Mouse (Mus musculus) limb, embryonic 10.5 days (tissue): ENCODE data around the gene Myh7. TPM values are rescaled to one million over a fixed set of nuclear protein-coding genes. Genes with fewer than 3 reads are reported as not detected.

Source experiments
- DNase-seq: peaks from one replicate; pipeline ENCODE4 v3.0.0-alpha.2; 2017; ENCODE audit warnings: low spot score
- H3K27ac ChIP-seq: fragments of 300-500 bp; sonication (generic); 2 replicates; pipeline ENCODE4 v1.5.1; 2016; ENCODE audit warnings: mild to moderate bottlenecking
- H3K27me3 ChIP-seq: fragments of 300-500 bp; sonication (generic); 2 replicates; pipeline ENCODE4 v1.6.1; 2016; ENCODE audit warnings: low read depth, mild to moderate bottlenecking; ENCODE audit not compliant: poor library complexity, severe bottlenecking
- H3K36me3 ChIP-seq: fragments of 300-500 bp; sonication (generic); 2 replicates; pipeline ENCODE4 v1.6.1; 2016; ENCODE audit warnings: mild to moderate bottlenecking, moderate library complexity
- H3K4me1 ChIP-seq: fragments of 300-500 bp; sonication (generic); 2 replicates; pipeline ENCODE4 v1.6.1; 2016
- H3K4me3 ChIP-seq: fragments of 300-500 bp; sonication (generic); 2 replicates; pipeline ENCODE4 v1.5.1; 2016; ENCODE audit warnings: mild to moderate bottlenecking, moderate library complexity
- H3K9me3 ChIP-seq: fragments of 300-500 bp; sonication (generic); replicated peaks from 2 replicates; pipeline ENCODE4 v1.6.1; 2016; ENCODE audit warnings: mild to moderate bottlenecking
- WGBS: fragments of 180-500 bp; shearing (Covaris S2); methylation state at CpG from one replicate; pipeline ENCODE4 v1.1.7; 2016; 5-methylcytosine and 5-hydroxymethylcytosine counted together
- polyA plus RNA-seq: library from polyadenylated mRNA; unstranded; fragments of >200 nt; fragmentation: Nextera tagmentation; extraction: Ambion mirVana; gene quantifications from 2 replicates; pipeline ENCODE4 v1.2.1, GENCODE M21; 2016

The Myh7 gene
- polyA plus RNA-seq, 1 experiment from 2014 or later: 4.4 TPM

DNA sequence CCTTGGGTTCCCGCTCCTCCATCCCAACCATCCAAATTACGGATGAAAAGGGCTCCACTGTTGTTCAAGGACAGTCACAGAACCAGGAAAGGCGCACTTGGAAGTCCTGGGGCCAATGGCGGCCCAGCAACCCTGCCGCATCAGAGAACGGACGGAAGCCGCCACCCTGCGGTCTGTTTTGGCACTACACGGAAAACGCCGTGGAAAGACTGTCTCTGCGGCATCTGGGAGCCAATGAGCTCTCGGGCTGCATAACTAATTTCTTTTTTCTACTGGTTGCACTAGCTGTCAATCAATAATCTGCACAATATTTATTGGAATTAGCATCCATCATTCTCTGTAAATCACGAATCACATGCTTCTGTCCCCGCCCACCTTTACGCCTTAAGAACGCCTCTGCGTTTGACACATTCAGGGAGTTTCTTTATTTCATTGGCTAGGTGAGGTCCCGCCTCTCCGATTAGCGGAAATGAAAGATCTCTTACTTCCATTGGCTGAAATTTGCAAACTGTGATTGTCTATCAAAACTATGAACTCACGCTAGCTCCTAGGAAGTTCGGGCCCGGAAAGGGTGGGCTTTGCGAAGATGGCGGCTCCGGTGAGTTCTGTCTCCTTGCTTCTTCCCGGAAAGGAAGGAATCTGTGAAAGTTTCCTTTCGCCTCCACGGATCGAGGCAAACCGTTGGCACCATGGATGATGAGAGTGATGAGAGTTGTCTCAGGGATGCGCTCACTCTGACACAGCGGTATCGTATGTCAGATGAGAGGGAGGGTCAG lies 20.8 kb upstream of the Myh7 start, which contains the start of gene Ngdn:
Gene Ngdn (plus strand): TSS at position 464 of the 776 bp plus-strand sequence.
- H3K27ac ChIP-seq: peak within 1 kb of the TSS; percentile 93
- DNase-seq: peak; percentile 96
- no peaks in the 10 kb centered on the region for H3K4me1 ChIP-seq
- H3K9me3 ChIP-seq: no peaks in the 10 kb centered on the region
- H3K36me3 ChIP-seq: peaks cover 27% of the 10 kb centered on the region
- H3K4me3 ChIP-seq: peak within 1 kb of the TSS; percentile 83
- WGBS: under 1% methylated on average over 36 of the region's 36 CpGs
- H3K27me3 ChIP-seq: no peaks in the 10 kb centered on the region

DNA sequence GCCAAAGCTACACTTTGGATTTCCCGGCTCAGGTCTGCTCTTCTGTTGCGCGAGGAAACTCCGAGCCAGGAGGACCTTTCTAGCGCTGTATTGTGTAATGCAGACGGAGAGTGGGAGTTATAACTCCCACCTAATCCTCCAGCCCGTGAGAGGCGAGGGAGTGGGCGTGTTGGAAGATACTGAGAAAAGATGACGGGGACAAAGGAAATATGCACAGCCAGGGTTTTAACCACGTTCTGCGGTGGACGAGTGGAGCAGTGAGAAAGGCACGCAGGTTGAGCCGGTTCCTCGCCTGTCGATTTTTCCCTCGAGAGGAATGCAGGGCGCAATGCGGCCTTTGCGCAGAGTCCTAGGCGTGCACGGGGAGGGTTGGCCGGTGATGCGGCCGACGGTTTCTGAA lies 20.2 kb upstream of the Myh7 start:
- Histone ChIP-seq H3K4me1 (no peaks in the 10 kb centered on the region), H3K4me3 (peak overlapping the region; percentile 83), H3K27me3 (no peaks in the 10 kb centered on the region), H3K36me3 (peaks cover 25% of the 10 kb centered on the region), H3K27ac (peak overlapping the region; percentile 93), H3K9me3 (no peaks in the 10 kb centered on the region)
- peak; percentile 77 for DNase-seq
- WGBS: under 1% methylated on average over 27 of the region's 27 CpGs

DNA sequence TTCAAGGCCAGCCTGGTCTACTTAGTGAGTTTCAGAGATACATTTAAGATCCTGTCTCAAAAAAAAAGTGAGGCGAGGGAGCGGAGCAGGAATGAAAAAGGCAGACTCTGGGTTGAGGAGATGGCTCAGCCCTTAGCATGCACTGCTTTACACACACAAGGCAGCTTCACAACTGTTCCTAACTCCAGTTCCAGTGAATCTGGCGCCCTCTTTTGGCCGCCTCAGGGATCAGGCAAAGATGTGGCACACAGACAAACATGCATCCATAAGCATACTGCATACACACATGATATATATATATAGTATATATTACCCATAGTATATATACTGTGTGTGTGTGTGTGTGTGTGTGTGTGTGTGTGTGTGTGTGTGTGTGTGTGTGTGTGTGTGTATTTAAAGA lies 16.7 kb upstream of the Myh7 start:
- no peaks in the 10 kb centered on the region for H3K27me3 ChIP-seq
- no peak overlapping the region for H3K27ac ChIP-seq
- no peaks in the 10 kb centered on the region for H3K4me1 ChIP-seq
- DNase-seq: no peak
- 62% methylated on average over 4 of the region's 4 CpGs for WGBS
- H3K9me3 ChIP-seq: no peaks in the 10 kb centered on the region
- no peaks in the 10 kb centered on the region for H3K36me3 ChIP-seq
- H3K4me3 ChIP-seq: no peak overlapping the region

DNA sequence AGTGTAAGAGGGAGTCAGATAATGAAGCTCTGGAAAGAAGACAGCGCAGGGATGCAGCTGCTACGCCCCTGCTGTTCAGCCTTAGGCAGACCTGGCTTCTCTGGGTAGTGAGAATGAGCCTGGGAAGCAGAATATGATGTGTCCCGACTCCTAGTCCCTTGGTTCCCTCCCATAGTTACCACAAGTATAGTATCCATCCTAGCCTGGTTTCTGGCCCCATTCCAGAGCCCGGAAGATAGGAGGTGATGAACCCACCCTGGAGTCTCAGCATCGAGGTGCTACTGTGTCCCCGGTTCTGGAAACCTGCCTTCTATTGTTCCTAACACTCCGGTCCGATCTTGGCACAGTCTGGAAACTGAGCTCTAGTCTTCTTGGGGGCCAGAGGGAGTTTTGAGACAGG lies 14.0 kb upstream of the Myh7 start:
- no peaks in the 10 kb centered on the region for H3K27me3 ChIP-seq
- no peaks in the 10 kb centered on the region for H3K4me1 ChIP-seq
- no peaks in the 10 kb centered on the region for H3K9me3 ChIP-seq
- no peak overlapping the region for H3K4me3 ChIP-seq
- DNase-seq: no peak
- no peaks in the 10 kb centered on the region for H3K36me3 ChIP-seq
- WGBS: 86% methylated on average over 8 of the region's 8 CpGs
- H3K27ac ChIP-seq: no peak overlapping the region

DNA sequence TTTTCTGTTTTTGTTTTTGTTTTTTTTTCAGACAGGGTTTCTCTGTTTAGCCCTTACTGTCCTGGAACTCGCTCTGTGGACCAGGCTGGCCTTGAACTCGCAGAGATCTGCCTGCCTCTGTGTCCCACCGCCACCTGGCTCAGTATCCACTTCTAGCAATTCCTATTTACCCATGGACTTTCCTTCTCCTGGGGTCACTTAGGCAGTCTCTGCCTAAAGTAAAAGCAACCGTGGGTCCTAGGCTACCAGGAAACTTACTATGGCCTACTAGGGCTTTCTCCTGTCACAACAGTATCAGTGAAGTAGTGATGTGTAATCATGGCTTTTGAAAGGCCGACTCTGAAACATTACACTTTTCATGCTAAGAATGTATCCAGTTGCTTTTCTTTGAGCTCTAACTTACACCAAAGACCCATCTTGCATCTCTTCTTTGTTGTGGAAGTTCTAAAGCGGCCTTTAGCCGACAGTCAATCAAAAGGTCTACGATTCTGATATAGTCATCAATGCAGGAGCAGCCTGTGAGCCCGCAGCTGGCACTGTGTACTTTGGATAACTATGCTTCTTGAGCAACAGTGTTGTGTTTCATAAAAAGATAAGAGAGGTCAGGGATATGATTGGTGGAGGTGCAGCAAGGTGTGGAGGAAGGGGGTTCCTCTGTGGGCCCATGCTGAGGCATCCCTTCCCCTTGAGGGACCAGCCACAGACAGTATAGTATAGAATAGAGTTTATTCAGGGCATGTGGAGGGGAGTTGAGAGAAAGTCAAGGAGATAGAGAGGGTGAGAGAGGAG lies 12.9 kb upstream of the Myh7 start:
- H3K4me1 ChIP-seq: peaks cover 5% of the 10 kb centered on the region
- no peaks in the 10 kb centered on the region for H3K27me3 ChIP-seq
- DNase-seq: no peak
- H3K27ac ChIP-seq: no peak overlapping the region
- H3K4me3 ChIP-seq: no peak overlapping the region
- H3K9me3 ChIP-seq: no peaks in the 10 kb centered on the region
- WGBS: 90% methylated on average over 9 of the region's 9 CpGs
- no peaks in the 10 kb centered on the region for H3K36me3 ChIP-seq

DNA sequence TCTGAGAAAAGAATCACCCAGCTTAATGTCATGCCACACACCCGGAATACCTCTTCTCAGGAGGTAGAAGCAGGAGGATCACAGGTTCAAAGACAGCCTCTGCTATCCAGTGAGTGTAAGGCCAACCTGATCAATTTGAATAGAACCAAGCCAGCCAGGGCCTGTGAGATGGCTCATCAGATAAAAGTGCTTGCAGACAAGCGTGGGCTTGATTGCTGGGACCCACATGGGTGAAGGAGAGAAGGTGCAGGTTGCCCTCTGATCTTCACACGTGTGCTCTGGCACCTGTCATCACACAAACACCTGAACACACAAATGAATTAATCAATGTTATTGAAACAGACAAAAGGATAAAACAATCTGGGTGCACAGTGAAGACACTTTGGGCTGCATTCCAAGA lies 12.1 kb upstream of the Myh7 start:
- Histone ChIP-seq H3K9me3 (no peaks in the 10 kb centered on the region), H3K4me1 (peaks cover 7% of the 10 kb centered on the region), H3K4me3 (no peak overlapping the region), H3K36me3 (no peaks in the 10 kb centered on the region), H3K27me3 (no peaks in the 10 kb centered on the region), H3K27ac (no peak overlapping the region)
- 76% methylated on average over 3 of the region's 3 CpGs for WGBS
- no peak for DNase-seq

DNA sequence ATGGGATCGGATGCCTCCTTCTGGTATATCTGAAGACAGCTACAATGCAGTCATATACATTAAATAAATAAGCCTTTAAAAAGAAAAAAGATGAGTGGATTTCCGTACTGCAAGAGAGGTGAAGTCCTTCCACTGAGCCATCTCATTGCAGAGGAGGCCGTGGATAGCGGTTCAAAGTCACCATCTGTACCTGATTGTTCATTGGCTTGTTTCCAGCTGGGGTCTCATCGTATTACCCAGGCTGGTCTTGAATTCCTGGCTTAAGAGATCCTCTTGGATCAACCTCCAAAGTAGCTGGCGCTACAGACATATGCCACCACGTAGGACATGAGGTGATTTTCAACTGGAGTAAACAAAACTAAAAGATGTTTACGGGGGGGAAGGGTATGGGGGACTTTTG lies 11.5 kb upstream of the Myh7 start:
- Histone ChIP-seq H3K27me3 (no peaks in the 10 kb centered on the region), H3K27ac (no peak overlapping the region), H3K9me3 (no peaks in the 10 kb centered on the region), H3K36me3 (no peaks in the 10 kb centered on the region), H3K4me3 (no peak overlapping the region), H3K4me1 (peaks cover 7% of the 10 kb centered on the region)
- 86% methylated on average over 8 of the region's 8 CpGs for WGBS
- no peak for DNase-seq

DNA sequence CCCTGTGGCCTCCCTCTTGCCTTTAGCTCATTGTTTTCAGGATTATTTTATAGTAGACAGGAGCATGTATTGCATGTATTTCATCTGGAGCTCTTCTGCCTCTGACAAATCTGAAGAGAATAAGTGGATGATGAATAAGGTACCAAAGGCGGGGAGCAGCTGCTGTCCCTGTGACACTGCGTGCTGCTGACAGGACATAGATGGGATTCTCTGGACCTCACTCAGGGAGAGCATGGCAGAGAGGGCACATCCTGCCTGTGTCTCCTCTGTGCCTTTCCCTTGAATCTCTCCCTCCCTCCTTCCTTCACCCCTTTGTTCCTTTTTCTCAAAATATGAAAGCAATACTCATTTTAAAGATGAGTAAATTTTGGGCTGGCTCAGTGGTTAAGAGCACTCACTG lies 11.1 kb upstream of the Myh7 start:
- no peak for DNase-seq
- H3K27me3 ChIP-seq: no peaks in the 10 kb centered on the region
- no peaks in the 10 kb centered on the region for H3K36me3 ChIP-seq
- no peaks in the 10 kb centered on the region for H3K9me3 ChIP-seq
- H3K27ac ChIP-seq: no peak overlapping the region
- H3K4me3 ChIP-seq: no peak overlapping the region
- peaks cover 7% of the 10 kb centered on the region for H3K4me1 ChIP-seq
- WGBS: 71% methylated on average over 2 of the region's 2 CpGs

DNA sequence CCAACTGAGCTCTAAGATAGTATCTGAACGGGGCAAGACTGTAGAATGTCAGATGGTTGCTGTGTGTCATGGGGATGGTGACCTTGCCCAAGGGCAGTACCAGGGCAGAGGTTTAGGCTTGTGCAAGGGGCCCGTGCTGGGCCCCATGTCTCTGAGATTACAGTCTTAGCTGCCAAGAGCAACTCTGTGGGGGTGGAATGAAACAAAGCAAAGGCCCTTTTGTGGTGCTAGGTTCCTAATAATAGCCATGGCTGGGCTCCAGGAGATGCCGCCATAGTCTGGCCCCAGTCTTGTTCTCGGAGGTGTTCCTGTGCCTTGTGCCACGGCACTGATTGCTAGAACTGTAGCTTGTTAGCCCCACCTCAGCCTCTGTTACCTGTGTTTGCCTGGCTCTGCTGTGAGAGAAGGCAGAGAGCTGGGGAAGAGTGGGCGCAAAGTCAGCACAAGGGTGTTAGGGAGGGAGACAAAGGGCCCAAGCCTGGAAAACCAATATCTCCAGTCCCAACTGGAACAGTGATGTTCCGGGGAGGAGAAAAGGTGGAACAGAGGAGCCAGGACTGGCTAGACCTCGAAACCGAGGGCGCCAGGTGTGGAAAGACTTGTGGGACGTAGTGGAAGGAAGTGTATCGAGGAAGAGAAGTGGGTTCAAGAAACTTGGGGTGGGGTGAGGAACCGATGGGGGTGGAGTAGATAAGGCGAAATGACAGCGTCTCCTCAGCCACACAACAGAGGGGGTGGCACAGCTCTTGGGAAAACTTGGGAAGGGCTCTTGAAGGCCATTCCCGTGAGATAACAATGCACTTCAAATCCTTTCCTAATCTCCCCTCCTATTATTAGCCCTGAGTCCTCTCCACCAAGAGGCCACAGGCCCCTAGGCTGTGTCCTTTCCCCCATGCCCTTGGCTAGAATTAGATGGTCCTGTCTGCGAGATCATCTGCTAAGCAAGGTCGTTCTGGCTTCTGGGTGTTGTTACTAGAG lies 9.7 kb upstream of the Myh7 start:
- H3K27ac ChIP-seq: no peak overlapping the region
- H3K27me3 ChIP-seq: no peaks in the 10 kb centered on the region
- H3K9me3 ChIP-seq: no peaks in the 10 kb centered on the region
- 83% methylated on average over 18 of the region's 18 CpGs for WGBS
- no peak overlapping the region for H3K4me3 ChIP-seq
- DNase-seq: no peak
- no peaks in the 10 kb centered on the region for H3K36me3 ChIP-seq
- peaks cover 7% of the 10 kb centered on the region for H3K4me1 ChIP-seq

DNA sequence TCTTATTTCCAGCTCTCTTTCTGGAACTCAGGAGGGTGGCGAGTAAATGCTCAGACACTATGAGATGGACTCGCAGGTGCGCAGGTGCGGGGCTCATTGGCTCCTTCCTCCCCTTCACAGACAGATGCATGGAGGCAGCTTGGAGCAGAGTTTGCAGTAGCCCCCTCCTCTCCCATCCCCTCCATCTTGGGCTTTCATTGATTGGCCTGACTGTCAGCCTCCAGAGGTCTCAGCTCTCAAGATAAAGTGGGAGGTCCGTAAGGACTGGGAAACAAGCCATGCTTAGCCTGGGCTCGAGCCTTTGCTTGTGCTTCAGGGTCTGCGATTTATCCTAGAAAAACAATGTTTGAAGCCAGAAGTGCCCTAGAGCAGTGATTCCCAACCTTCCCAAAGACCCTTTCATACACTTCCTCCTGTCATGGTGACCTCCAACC lies 8.3 kb upstream of the Myh7 start:
- H3K36me3 ChIP-seq: no peaks in the 10 kb centered on the region
- no peak overlapping the region for H3K4me3 ChIP-seq
- no peaks in the 10 kb centered on the region for H3K9me3 ChIP-seq
- 68% methylated on average over 7 of the region's 7 CpGs for WGBS
- peaks cover 7% of the 10 kb centered on the region for H3K4me1 ChIP-seq
- DNase-seq: no peak
- H3K27me3 ChIP-seq: no peaks in the 10 kb centered on the region
- H3K27ac ChIP-seq: no peak overlapping the region

DNA sequence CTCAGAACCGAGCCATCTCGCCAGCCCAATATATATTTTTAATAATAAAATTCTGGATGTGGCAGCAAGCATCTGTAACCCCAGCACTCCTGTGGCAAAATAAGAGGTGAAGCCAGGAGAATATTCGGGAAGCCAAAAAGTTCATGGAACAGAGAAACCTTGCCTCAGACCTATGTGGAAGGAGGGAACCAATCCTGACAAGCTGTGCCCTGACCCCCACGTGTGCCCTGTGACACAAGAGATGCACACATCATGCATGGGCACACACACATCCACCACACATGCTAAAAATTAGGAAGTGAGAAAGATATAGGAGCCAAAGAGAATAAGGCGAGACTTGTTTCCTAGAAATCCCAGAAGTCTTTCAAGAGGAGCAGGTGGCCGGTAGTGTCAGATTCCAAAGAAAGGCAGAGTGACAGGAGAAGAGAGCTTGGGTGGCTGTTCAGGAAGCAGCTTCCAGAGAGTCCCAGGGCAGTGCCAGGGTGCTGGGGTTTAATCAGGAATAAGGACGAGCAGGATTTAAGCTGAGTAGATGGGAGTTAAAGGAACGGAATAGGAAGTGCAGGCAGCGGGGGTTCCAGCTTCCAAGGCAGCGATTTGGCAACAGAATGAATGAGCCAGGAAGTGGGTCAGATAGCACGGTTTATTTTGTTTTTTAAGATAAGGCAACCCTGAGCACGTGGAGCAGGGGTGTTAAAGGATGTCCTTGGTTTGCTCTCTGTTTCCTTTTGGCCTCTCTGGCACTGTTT lies 7.7 kb upstream of the Myh7 start:
- H3K9me3 ChIP-seq: no peaks in the 10 kb centered on the region
- H3K4me3 ChIP-seq: no peak overlapping the region
- no peak overlapping the region for H3K27ac ChIP-seq
- 51% methylated on average over 12 of the region's 12 CpGs for WGBS
- no peaks in the 10 kb centered on the region for H3K27me3 ChIP-seq
- DNase-seq: no peak
- peaks cover 10% of the 10 kb centered on the region for H3K4me1 ChIP-seq
- no peaks in the 10 kb centered on the region for H3K36me3 ChIP-seq

DNA sequence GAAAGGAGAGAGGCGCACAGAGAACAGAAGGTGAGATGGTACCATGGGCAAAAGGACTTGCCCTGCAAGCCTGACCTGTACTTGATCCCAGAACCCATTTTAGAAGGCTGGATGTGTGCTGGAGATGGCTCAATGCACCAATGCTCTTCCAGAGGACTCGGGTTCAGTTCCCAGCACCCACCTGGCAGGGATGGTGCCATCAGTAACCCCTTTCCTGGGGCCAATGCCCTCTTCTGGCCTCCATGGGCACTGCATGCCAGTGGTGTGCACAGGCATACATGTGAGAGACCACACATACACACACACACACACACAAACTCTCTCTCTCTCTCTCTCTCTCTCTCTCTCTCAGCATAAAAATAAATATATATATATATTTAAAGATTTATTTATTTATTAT lies 7.0 kb upstream of the Myh7 start:
- Histone ChIP-seq H3K27ac (no peak overlapping the region), H3K4me3 (no peak overlapping the region), H3K4me1 (peaks cover 15% of the 10 kb centered on the region), H3K27me3 (no peaks in the 10 kb centered on the region), H3K9me3 (no peaks in the 10 kb centered on the region), H3K36me3 (no peaks in the 10 kb centered on the region)
- WGBS: 100% methylated on average over 2 of the region's 2 CpGs
- no peak for DNase-seq
